Mouse (Mus musculus) cerebellum, adult 2 months (tissue): ENCODE measurements at regions not wholly inside any gene's neighbourhood (a gene's known extent, or its start where the extent isn't known, plus 50 kb on each side); places are given as distances from the start of the nearest gene placed in this dataset.

Source experiments
- DNase-seq, 2 experiments: peaks; one replicate each; pipeline ENCODE4 v3.0.0; 2021
- H3K27ac ChIP-seq: fragments of 200-500 bp; 2 replicates; pipeline ENCODE4 v1.5.1; 2012; ENCODE audit warnings: low read length, control low read depth, inconsistent platforms; ENCODE audit not compliant: insufficient read depth
- H3K27me3 ChIP-seq: fragments of 200-500 bp; 2 replicates; pipeline ENCODE4 v1.6.1; 2012; ENCODE audit warnings: inconsistent platforms, mild to moderate bottlenecking, low read length, moderate library complexity; ENCODE audit not compliant: control insufficient read depth, insufficient read depth
- H3K4me1 ChIP-seq: fragments of 200-500 bp; 2 replicates; pipeline ENCODE4 v1.6.1; 2011; ENCODE audit warnings: low read length; ENCODE audit not compliant: control insufficient read depth, insufficient read depth
- H3K4me3 ChIP-seq: fragments of 200-500 bp; replicated peaks from 2 replicates; pipeline ENCODE3; 2011; ENCODE audit warnings: mild to moderate bottlenecking, low read depth, low read length, control low read depth; ENCODE audit not compliant: insufficient read depth
- CTCF ChIP-seq: fragments of 200-500 bp; IDR thresholded peaks from 2 replicates; pipeline ENCODE4 v1.5.1; 2011; ENCODE audit warnings: low read depth, mild to moderate bottlenecking, control low read depth, low read length, moderate library complexity, borderline replicate concordance; ENCODE audit not compliant: insufficient read depth
- POLR2A ChIP-seq: fragments of 200-500 bp; IDR thresholded peaks from 2 replicates; pipeline ENCODE4 v1.6.1; 2011; ENCODE audit warnings: low read length, control low read depth, borderline replicate concordance; ENCODE audit not compliant: insufficient read depth
- WGBS: fragments of 180-500 bp; shearing (Covaris S2); methylation state at CpG from one replicate; pipeline ENCODE4 v1.1.7; 2018; 5-methylcytosine and 5-hydroxymethylcytosine counted together

DNA sequence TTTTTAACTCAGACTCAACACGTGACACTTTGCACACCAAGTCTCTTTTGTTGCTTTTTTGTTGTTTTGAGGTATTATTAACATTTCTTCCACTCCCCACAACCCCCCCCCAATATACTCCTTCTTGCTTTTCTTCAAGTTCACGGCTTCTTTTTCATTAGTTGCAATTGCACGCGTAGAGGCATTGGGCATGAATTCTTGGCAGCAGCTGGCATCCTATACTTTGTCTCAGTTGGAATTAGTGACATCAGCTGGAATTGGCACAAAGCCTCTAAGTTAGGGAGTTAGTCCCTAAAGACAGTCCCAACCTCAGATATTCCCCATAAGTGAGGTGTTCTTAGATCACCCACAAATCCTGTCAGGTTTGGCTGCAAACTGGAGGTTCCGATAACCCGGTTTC, 183.4 kb upstream of the Pgrmc2 start:
- TF ChIP-seq POLR2A: no peak
- TF ChIP-seq CTCF: no peak
- no peak for DNase-seq
- H3K4me3 ChIP-seq: no peak overlapping the region
- H3K27ac ChIP-seq: no peak overlapping the region
- H3K4me1 ChIP-seq: no peaks in the 10 kb centered on the region
- H3K27me3 ChIP-seq: no peaks in the 10 kb centered on the region
- WGBS: 51% methylated on average over 6 of the region's 6 CpGs

DNA sequence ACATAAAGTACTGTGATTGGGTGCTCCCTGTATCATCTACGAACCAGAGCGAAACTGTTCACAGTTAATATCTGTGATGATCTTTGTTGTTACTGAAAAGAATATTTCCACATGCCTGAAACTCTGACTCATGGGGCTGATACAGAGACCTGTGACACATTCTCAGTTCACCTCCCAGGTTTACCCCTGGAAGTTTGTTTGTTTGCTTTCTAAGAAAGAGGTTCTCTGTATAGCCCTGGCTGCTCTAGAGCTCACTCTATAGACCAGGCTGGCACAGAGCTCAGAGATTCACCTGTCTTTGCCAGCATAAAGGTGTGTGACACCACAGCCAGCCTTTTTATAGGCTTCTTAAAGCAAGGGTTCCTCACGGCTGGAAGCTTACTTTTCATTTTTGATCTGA, 182.6 kb upstream of the Pgrmc2 start:
- TF ChIP-seq CTCF (no peak), POLR2A (no peak)
- H3K4me1 ChIP-seq: no peaks in the 10 kb centered on the region
- H3K27me3 ChIP-seq: no peaks in the 10 kb centered on the region
- no peak overlapping the region for H3K4me3 ChIP-seq
- H3K27ac ChIP-seq: no peak overlapping the region
- 95% methylated on average over 3 of the region's 3 CpGs for WGBS
- no peak for DNase-seq

DNA sequence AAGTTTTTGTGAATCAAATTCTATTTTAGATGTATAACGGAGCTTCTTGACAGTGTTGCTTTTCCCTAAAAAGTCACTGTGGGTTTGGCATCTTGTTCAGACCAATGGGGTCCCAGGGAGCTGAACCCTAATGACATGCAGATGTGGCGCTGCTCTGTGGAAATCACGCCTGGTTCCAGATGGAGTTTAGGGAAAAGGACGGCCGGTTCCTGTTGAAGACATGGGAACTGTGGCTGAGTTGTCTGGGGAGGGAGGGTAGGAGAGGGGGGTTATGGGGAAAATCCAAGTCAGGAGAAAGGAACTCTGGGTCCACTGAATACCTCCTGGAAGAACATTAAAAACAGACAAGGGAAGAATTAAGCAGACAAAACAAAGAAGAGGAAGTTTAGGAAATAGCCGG, 175.4 kb upstream of the Pgrmc2 start:
- H3K4me3 ChIP-seq: no peak overlapping the region
- no peak overlapping the region for H3K27ac ChIP-seq
- DNase-seq: no peak
- 81% methylated on average over 6 of the region's 6 CpGs for WGBS
- TF ChIP-seq CTCF: no peak
- TF ChIP-seq POLR2A: no peak
- no peaks in the 10 kb centered on the region for H3K4me1 ChIP-seq
- H3K27me3 ChIP-seq: no peaks in the 10 kb centered on the region

DNA sequence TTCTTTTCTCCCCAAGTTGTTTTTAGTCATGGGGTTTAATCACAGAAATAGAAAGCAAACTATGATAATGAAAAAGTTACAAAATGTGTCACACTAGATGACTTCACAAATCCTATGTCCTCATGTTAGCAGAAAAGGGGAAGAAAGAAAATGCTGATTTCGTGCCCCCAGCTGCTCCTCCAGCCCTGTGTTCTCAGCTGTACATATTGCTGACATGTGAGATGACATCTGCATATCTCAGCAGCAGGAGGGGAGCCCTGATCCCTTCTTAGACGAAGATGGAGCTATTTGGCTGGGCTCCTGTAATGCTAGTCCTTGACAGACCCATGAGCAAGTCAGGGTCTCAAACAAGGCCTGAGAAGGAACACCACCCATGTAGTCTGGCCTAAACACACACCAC, 162.1 kb upstream of the Pgrmc2 start:
- H3K4me1 ChIP-seq: no peaks in the 10 kb centered on the region
- H3K4me3 ChIP-seq: no peak overlapping the region
- TF ChIP-seq POLR2A: no peak
- TF ChIP-seq CTCF: no peak
- H3K27me3 ChIP-seq: no peaks in the 10 kb centered on the region
- WGBS: 60% methylated on average over 2 of the region's 2 CpGs
- DNase-seq: no peak
- no peak overlapping the region for H3K27ac ChIP-seq

DNA sequence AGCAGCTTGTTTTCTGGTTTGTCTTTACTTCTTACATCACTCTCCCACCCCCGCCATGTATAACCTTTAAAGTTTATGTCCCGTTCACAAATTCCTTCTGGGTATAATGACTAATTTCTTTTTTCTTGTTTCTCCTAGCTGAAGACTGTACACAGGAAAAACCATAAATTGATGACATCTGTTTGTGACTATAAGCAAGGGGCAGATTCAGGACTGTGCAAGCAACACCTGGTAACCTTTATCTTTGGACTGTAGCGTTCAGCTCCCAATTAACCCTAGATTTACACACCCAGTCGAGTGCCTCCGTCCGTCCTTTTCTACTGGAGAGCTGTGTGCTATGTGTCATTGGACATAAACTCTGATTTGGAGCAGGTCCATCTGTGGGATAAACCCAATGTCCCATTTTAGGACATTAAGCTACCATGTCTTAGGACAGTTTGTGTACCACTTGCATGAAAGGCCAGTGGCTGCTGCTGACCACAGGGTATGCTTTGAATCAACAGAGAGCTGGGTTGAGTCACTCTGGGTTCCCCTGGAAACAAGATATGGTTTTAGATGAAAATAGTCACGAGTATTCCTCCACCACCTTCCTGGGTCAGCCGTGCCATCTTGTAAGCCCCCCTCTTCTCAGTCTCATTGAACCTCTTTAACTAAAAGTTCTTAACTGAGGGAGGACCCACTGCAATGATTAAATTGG, 159.2 kb upstream of the Pgrmc2 start:
- TF ChIP-seq CTCF (no peak), POLR2A (no peak)
- WGBS: 92% methylated on average over 8 of the region's 8 CpGs

DNA sequence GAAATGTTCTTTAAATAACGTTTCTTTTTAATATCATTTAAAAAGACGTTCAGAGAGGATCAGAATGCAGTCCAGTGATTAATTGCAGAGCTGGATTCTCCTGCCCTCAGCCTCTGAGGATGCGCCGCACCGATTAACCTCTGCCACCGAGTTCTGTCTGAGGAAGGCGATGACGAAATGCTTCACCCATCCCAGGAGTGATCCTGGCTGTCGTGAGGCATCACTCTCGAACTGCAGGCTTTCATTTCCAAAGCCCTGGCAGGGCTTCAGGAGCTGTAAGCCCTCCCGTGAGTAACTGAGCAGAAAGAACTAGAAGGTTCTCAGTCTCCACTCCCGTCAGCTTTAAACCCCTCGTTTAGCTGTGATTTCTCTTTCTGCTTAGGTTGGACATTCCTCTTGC, 157.0 kb upstream of the Pgrmc2 start:
- no peak for DNase-seq
- TF ChIP-seq POLR2A: no peak
- no peak for TF ChIP-seq CTCF
- Histone ChIP-seq H3K27me3 (no peaks in the 10 kb centered on the region), H3K4me3 (no peak overlapping the region), H3K4me1 (no peaks in the 10 kb centered on the region), H3K27ac (no peak overlapping the region)
- WGBS: 54% methylated on average over 13 of the region's 13 CpGs

More for the DNA sequence above, 159.2 kb upstream of the Pgrmc2 start:
- Histone ChIP-seq H3K4me3 (no peak overlapping the region), H3K27ac (no peak overlapping the region), H3K4me1 (no peaks in the 10 kb centered on the region), H3K27me3 (no peaks in the 10 kb centered on the region)
- no peak for DNase-seq

DNA sequence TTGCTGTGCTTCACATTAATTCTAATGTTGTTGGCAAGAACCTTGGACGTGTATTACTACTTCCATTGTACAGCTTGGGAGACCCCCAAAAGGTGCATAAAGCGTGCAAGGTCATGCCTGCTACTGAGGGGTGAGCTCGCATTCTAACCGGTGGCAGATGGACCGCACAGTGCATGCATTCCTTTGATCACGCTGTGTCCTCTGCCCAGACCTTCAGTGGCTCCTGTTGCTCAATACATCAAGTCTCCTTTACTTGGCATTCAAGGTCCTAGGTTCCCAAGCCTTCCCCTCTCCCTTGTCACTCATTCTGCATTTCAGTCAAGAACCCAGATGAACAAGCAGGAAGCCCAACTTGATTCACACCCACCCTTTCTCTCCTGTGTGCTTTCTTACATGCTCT, 156.4 kb upstream of the Pgrmc2 start:
- WGBS: 66% methylated on average over 6 of the region's 6 CpGs
- Histone ChIP-seq H3K27ac (no peak overlapping the region), H3K4me3 (no peak overlapping the region), H3K27me3 (no peaks in the 10 kb centered on the region), H3K4me1 (no peaks in the 10 kb centered on the region)
- TF ChIP-seq POLR2A (no peak), CTCF (no peak)
- no peak for DNase-seq

DNA sequence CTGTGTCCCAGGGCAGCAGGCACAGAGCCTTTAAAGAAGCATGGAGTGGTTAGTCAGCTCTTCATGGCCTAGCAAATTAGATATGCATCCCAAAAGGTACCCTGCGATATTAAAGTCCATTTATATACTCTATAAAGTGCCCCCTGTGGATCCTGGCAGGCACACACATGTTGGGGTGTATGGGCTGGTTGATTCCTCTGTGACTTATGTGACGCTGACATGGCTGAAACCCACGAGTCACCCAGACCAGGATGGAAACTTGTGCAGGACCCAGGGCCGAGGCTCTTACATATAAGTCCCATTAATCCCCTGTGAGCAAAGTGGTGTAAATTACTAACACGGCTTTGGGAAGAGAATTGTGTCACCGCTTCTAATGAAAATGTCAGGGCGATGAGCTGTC, 155.2 kb upstream of the Pgrmc2 start:
- Histone ChIP-seq H3K27me3 (no peaks in the 10 kb centered on the region), H3K4me1 (no peaks in the 10 kb centered on the region), H3K27ac (no peak overlapping the region), H3K4me3 (no peak overlapping the region)
- no peak for TF ChIP-seq POLR2A
- no peak for TF ChIP-seq CTCF
- WGBS: 81% methylated on average over 7 of the region's 7 CpGs
- no peak for DNase-seq
